11 mouse cellular contexts compared by ENCODE assay signal in the genomic region with DNA sequence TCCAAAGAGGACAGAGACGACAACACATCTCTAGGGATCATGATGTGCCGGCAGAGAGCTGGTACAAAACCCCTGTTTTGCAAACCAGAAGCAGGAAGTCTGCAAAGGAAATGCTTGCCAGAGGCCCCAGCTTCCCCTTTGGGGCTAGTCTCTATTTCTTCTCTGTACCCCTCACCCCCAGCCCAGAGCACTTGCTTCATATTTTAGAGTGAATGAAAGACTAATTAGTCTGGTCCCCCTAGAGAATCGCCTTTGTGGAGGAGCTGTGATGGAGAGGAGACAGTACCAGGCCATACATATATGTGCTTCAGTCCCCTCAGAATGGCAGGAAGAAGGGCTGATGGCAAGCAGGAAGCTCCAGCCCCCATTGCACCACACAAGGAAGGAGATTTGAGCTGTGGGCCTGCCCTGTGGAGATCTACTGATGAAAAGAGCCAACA. TPM values are rescaled to one million over a fixed set of nuclear protein-coding genes. Genes with fewer than 3 reads are reported as not detected.
A peak's percentile ranks its signal among the peaks of the same experiment; 100 is the strongest.
DNase-seq lines count a peak whose midpoint lies in the region; ATAC-seq lines count a peak whose summit lies in the region.
"Had no signal": no experiment of that assay in that cellular context is flagged by ENCODE, and none has a peak within 500 bp of the region (broad histone marks: within the 10 kb centered on the region; RNA-seq: fewer than 3 reads in every experiment).

No protein-coding gene starts in this region.

- no peak overlapping the region for H3K4me3 ChIP-seq in heart, embryonic 11.5 days (ENCODE audit: low read depth, low read length)
- H3K4me3 ChIP-seq in midbrain, embryonic 14.5 days (replicated peaks; ENCODE audit: low read depth, low read length) = no peak overlapping the region
- H3K4me3 ChIP-seq in midbrain, embryonic 16.5 days (ENCODE audit: low read depth, low read length) = no peak overlapping the region
- no peak overlapping the region for H3K4me3 ChIP-seq in midbrain, embryonic 15.5 days
- H3K4me3 ChIP-seq: hindbrain, embryonic 15.5 days; limb, embryonic 13.5 days had no signal

- peaks cover 15% of the 10 kb centered on the region for H3K4me1 ChIP-seq in heart, embryonic 11.5 days (ENCODE audit: control insufficient read depth, insufficient read depth, low read length)
- no peaks in the 10 kb centered on the region for H3K4me1 ChIP-seq in midbrain, embryonic 14.5 days (ENCODE audit: control insufficient read depth, insufficient read depth, low read length)
- H3K4me1 ChIP-seq in midbrain, embryonic 16.5 days (ENCODE audit: control insufficient read depth, insufficient read depth, low read length) = no peaks in the 10 kb centered on the region
- H3K4me1 ChIP-seq in midbrain, embryonic 15.5 days = no peaks in the 10 kb centered on the region

- DNase-seq in heart, adult 11 months = peak; percentile 97
- DNase-seq in midbrain, embryonic 14.5 days = no peak
- DNase-seq in thymus, postnatal 4 days = peak; percentile 71
- DNase-seq in embryo, embryonic 10 days (ENCODE audit: low spot score) = no peak
- DNase-seq: adrenal gland, postnatal 10 days had no signal

- no peaks in the 10 kb centered on the region for H3K27me3 ChIP-seq in heart, embryonic 11.5 days (ENCODE audit: control insufficient read depth, insufficient read depth, low read length)
- no peaks in the 10 kb centered on the region for H3K27me3 ChIP-seq in midbrain, embryonic 14.5 days (ENCODE audit: control insufficient read depth, insufficient read depth, low read length)
- no peaks in the 10 kb centered on the region for H3K27me3 ChIP-seq in midbrain, embryonic 16.5 days (ENCODE audit: control insufficient read depth, insufficient read depth, low read depth, low read length)
- no peaks in the 10 kb centered on the region for H3K27me3 ChIP-seq in midbrain, embryonic 15.5 days (replicated peaks)
- H3K27me3 ChIP-seq: hindbrain, embryonic 15.5 days had no signal

- no peak overlapping the region for H3K27ac ChIP-seq in heart, embryonic 11.5 days (ENCODE audit: low read depth, low read length)
- H3K27ac ChIP-seq in midbrain, embryonic 14.5 days (replicated peaks; ENCODE audit: low read depth, low read length) = peak overlapping the region; percentile 37; the same call in 1 of the 2 replicates
- H3K27ac ChIP-seq in midbrain, embryonic 16.5 days (ENCODE audit: low read length) = no peak overlapping the region
- H3K27ac ChIP-seq in midbrain, embryonic 15.5 days = no peak overlapping the region
- H3K27ac ChIP-seq: hindbrain, embryonic 15.5 days; limb, embryonic 13.5 days had no signal

- 74% methylated on average over 3 of the region's 3 CpGs for WGBS in heart, embryonic 11.5 days (ENCODE audit: insufficient replicate concordance)
- WGBS in midbrain, embryonic 14.5 days = 82% methylated on average over 3 of the region's 3 CpGs
- 62% methylated on average over 3 of the region's 3 CpGs for WGBS in midbrain, embryonic 16.5 days
- WGBS in midbrain, embryonic 15.5 days = 76% methylated on average over 3 of the region's 3 CpGs

- no peak overlapping the region for H3K9ac ChIP-seq in heart, embryonic 11.5 days (ENCODE audit: low read depth, low read length)
- H3K9ac ChIP-seq in midbrain, embryonic 14.5 days (replicated peaks; ENCODE audit: low read length) = no peak overlapping the region
- H3K9ac ChIP-seq in midbrain, embryonic 16.5 days (ENCODE audit: low read depth, low read length) = no peak overlapping the region
- no peak overlapping the region for H3K9ac ChIP-seq in midbrain, embryonic 15.5 days
- H3K9ac ChIP-seq: hindbrain, embryonic 15.5 days; limb, embryonic 13.5 days had no signal

- no peak overlapping the region for H3K4me2 ChIP-seq in heart, embryonic 11.5 days
- no peak overlapping the region for H3K4me2 ChIP-seq in midbrain, embryonic 14.5 days (ENCODE audit: low read length)
- H3K4me2 ChIP-seq in midbrain, embryonic 16.5 days (ENCODE audit: low read length) = no peak overlapping the region
- H3K4me2 ChIP-seq in midbrain, embryonic 15.5 days = no peak overlapping the region
- H3K4me2 ChIP-seq: hindbrain, embryonic 15.5 days; limb, embryonic 13.5 days had no signal

- H3K36me3 ChIP-seq in heart, embryonic 11.5 days (ENCODE audit: control insufficient read depth, insufficient read depth, low read length) = no peaks in the 10 kb centered on the region
- peaks cover 4% of the 10 kb centered on the region; the same call in 1 of the 2 replicates for H3K36me3 ChIP-seq in midbrain, embryonic 14.5 days (ENCODE audit: control insufficient read depth, insufficient read depth, low read length)
- no peaks in the 10 kb centered on the region for H3K36me3 ChIP-seq in midbrain, embryonic 16.5 days (ENCODE audit: control insufficient read depth, insufficient read depth, low read length)
- H3K36me3 ChIP-seq in midbrain, embryonic 15.5 days (replicated peaks) = no peaks in the 10 kb centered on the region
- H3K36me3 ChIP-seq: hindbrain, embryonic 15.5 days; limb, embryonic 13.5 days had no signal

- no peaks in the 10 kb centered on the region for H3K9me3 ChIP-seq in heart, embryonic 11.5 days (replicated peaks; ENCODE audit: control insufficient read depth, low read length)
- H3K9me3 ChIP-seq in midbrain, embryonic 14.5 days (ENCODE audit: control insufficient read depth, low read length) = no peaks in the 10 kb centered on the region
- no peaks in the 10 kb centered on the region for H3K9me3 ChIP-seq in midbrain, embryonic 16.5 days (replicated peaks; ENCODE audit: control insufficient read depth, low read length, poor library complexity, severe bottlenecking)
- no peaks in the 10 kb centered on the region for H3K9me3 ChIP-seq in midbrain, embryonic 15.5 days
- H3K9me3 ChIP-seq: hindbrain, embryonic 15.5 days; limb, embryonic 13.5 days had no signal

- ATAC-seq in heart, embryonic 11.5 days (replicated peaks; ENCODE audit: insufficient number of reproducible peaks, low FRiP score, low TSS enrichment) = no peak
- no peak for ATAC-seq in midbrain, embryonic 14.5 days (ENCODE audit: low FRiP score, low TSS enrichment)
- no peak for ATAC-seq in midbrain, embryonic 16.5 days
- peak; percentile 70 for ATAC-seq in megakaryocyte, adult 5-6 weeks (ENCODE audit: poor library complexity, severe bottlenecking)
- no peak for ATAC-seq in midbrain, embryonic 15.5 days (replicated peaks)

RNA-seq across cellular contexts. Expression of gene Rassf2, which starts 10.7 kb away (rescaled TPM):
- polyA plus RNA-seq in heart, embryonic 11.5 days (2014; fragmentation: Nextera tagmentation; extraction: Ambion mirVana) = 3.1 and 3.9 TPM in 2 replicates
- 19.9 and 32.6 TPM in 2 replicates for polyA plus RNA-seq in midbrain, embryonic 14.5 days (2014; fragmentation: Nextera tagmentation; extraction: Ambion mirVana)
- 24.2 and 28.9 TPM in 2 replicates for polyA plus RNA-seq in midbrain, embryonic 16.5 days (2015; fragmentation: Nextera tagmentation; extraction: Ambion mirVana)
- 62.4 and 70.2 TPM in 2 replicates for total RNA-seq in megakaryocyte, adult 5-6 weeks (2015)
- total RNA-seq in megakaryocyte, adult 5-6 weeks (2017) = 113 and 118 TPM in 2 replicates
- 27.7 and 29.4 TPM in 2 replicates for polyA plus RNA-seq in midbrain, embryonic 15.5 days (2015; fragmentation: Nextera tagmentation; extraction: Ambion mirVana)

Comparison
In these comparisons a context has a peak if more than half of its experiments do, and no peak if none do; other contexts are left out.
1. DNase-seq: peak in heart, adult 11 months (single experiment) and thymus, postnatal 4 days (single experiment); none in midbrain, embryonic 14.5 days (single experiment) and embryo, embryonic 10 days (single experiment).